Mouse (Mus musculus): Measurements from ENCODE around the gene Furin. TPM values are rescaled to one million over a fixed set of nuclear protein-coding genes. Genes with fewer than 3 reads are reported as not detected.

Furin gene
- polyA plus RNA-seq, 1 experiment from 2014 or later, result 4.4 TPM

- 25% methylated on average over 19 of the region's 19 CpGs for WGBS
- Histone ChIP-seq H3K4me1 (replicated peaks; ENCODE audit: control insufficient read depth, insufficient read depth, low read length) (peaks cover 33% of the 10 kb centered on the region), H3K4me3 (replicated peaks; ENCODE audit: low read length) (peak overlapping the region; percentile 52), H3K4me2 (ENCODE audit: low read length) (peak overlapping the region; percentile 79), H3K9me3 (ENCODE audit: control insufficient read depth, low read length) (no peaks in the 10 kb centered on the region), H3K36me3 (ENCODE audit: control insufficient read depth, insufficient read depth) (no peaks in the 10 kb centered on the region), H3K9ac (replicated peaks; ENCODE audit: low read depth, low read length) (peak overlapping the region; percentile 72), H3K27me3 (replicated peaks; ENCODE audit: control insufficient read depth, insufficient read depth, low read length) (no peaks in the 10 kb centered on the region), H3K27ac (ENCODE audit: low read length) (peak overlapping the region; percentile 73)
- ATAC-seq, result peak; percentile 6; the same call in 1 of the 2 replicates
These were observed 61.8 kb downstream of the Furin start for GRCm38 (mm10) chr7:80343270-80344018.

GRCm38 (mm10) chr7:80342858-80343257 lies 62.4 kb downstream of the Furin start, which contains the start of gene Hddc3:
Hddc3 (plus strand) TSS chr7:80343104.
- Histone ChIP-seq H3K4me3 (replicated peaks; ENCODE audit: low read length) (peak within 1 kb of the TSS; percentile 52), H3K36me3 (ENCODE audit: control insufficient read depth, insufficient read depth) (no peaks in the 10 kb centered on the region), H3K9ac (replicated peaks; ENCODE audit: low read depth, low read length) (peak within 1 kb of the TSS; percentile 72), H3K27me3 (replicated peaks; ENCODE audit: control insufficient read depth, insufficient read depth, low read length) (no peaks in the 10 kb centered on the region), H3K4me2 (ENCODE audit: low read length) (peak within 1 kb of the TSS; percentile 79), H3K9me3 (ENCODE audit: control insufficient read depth, low read length) (no peaks in the 10 kb centered on the region), H3K4me1 (replicated peaks; ENCODE audit: control insufficient read depth, insufficient read depth, low read length) (peaks cover 39% of the 10 kb centered on the region), H3K27ac (ENCODE audit: low read length) (peak within 1 kb of the TSS; percentile 73)
- peak; percentile 41 for ATAC-seq
- under 1% methylated on average over 25 of the region's 25 CpGs for WGBS

DNA sequence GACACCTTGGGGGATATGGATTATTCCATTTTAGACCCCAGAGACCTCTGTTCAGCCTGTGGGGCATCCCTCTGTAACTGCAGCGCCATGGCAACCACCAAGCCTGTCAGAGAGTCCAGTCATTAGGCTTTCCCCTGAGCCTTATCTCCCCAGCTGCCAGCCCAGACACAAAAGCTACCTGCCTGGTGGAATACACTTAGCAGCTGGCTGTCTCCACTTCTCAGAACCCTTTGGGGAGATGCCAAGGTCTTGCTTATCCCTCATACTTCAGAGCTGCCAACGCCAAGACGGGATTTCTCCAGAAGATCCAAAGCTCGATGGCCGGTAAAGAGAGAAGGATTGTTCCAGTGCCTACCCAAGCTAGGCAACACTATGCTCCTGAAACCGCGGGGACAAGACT lies 63.4 kb downstream of the Furin start:
- Histone ChIP-seq H3K4me1 (replicated peaks; ENCODE audit: control insufficient read depth, insufficient read depth, low read length) (peaks cover 44% of the 10 kb centered on the region), H3K9me3 (ENCODE audit: control insufficient read depth, low read length) (no peaks in the 10 kb centered on the region)

DNA sequence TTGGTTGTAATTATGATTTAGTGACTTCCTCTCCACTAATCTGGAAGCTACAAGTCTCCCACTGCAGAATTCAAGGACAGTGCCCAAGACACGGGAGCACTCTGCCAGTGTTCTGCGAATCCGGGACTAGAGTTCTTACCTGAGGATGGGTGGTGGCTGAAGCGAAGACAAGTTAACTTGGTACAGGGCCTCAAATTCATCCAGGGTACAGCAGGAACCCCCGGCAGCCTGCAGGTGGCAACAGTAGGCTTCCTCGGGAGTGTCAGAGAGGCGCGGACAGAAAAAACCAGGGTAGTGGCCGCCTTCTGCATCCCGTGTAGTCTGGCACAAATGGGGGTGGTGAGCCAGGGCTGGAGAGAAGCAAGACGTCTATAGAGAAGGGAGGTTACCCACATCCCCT lies 64.4 kb downstream of the Furin start, which contains the start of gene Unc45a:
TSS of gene Unc45a (minus strand) at position 213 of the 400 bp plus-strand sequence.
- 3% methylated on average over 11 of the region's 11 CpGs for WGBS
- H3K27me3 ChIP-seq (replicated peaks; ENCODE audit: control insufficient read depth, insufficient read depth, low read length), result no peaks in the 10 kb centered on the region
- peak within 1 kb of the TSS; percentile 90 for H3K27ac ChIP-seq (ENCODE audit: low read length)
- peak within 1 kb of the TSS; percentile 74 for H3K9ac ChIP-seq (replicated peaks; ENCODE audit: low read depth, low read length)
- H3K4me1 ChIP-seq (replicated peaks; ENCODE audit: control insufficient read depth, insufficient read depth, low read length), result peaks cover 44% of the 10 kb centered on the region
- ATAC-seq, result peak; percentile 32
- peak within 1 kb of the TSS; percentile 75 for H3K4me3 ChIP-seq (replicated peaks; ENCODE audit: low read length)
- peak within 1 kb of the TSS; percentile 78 for H3K4me2 ChIP-seq (ENCODE audit: low read length)
- H3K36me3 ChIP-seq (ENCODE audit: control insufficient read depth, insufficient read depth), result peaks cover 13% of the 10 kb centered on the region
- H3K9me3 ChIP-seq (ENCODE audit: control insufficient read depth, low read length), result no peaks in the 10 kb centered on the region

More for the DNA sequence above, 63.4 kb downstream of the Furin start:
- Histone ChIP-seq H3K36me3 (ENCODE audit: control insufficient read depth, insufficient read depth) (peaks cover 4% of the 10 kb centered on the region; the same call in 1 of the 2 replicates), H3K9ac (replicated peaks; ENCODE audit: low read depth, low read length) (no peak overlapping the region), H3K27me3 (replicated peaks; ENCODE audit: control insufficient read depth, insufficient read depth, low read length) (no peaks in the 10 kb centered on the region), H3K27ac (ENCODE audit: low read length) (no peak overlapping the region), H3K4me2 (ENCODE audit: low read length) (no peak overlapping the region), H3K4me3 (replicated peaks; ENCODE audit: low read length) (no peak overlapping the region)
- 75% methylated on average over 7 of the region's 7 CpGs for WGBS
- no peak for ATAC-seq

DNA sequence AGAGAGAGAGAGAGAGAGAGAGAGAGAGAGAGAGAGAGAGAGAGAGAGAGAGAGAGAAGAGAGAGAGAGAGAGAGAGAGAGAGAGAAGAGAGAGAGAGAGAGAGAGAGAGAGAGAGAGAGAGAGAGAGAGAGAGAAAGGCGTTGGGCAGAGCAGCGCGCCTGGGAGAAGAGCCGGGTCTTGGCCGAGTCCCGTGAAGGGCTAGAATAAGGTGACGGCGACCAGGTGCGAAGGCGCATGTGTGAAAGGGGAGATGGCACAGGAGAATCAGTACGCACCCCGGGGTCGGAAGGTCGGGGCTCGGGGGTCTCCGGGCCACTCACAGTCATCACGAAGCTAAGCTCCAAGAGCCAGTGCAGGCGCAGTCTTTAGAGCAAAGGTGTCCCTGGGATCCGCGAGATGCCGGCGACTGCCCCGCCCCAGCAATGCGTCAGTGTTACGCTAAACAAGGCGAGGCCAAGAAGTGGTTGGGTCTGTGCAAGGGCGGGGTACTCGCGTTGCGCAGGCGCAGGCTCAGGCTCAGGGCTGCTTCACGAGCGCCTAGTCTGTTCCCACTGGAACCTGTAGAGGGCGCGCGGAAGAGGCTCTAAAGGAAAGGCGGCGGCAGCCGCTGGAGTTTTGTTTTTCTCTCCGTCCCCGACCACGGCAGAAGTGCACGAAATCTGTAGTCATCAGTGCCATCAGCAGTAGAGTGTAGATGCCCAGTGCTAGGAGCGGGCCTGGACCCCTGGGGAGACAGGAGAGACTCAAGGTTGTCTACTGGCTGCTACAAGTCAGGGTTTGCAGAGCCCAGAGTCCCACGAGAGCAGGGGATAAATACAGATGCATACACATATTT lies 65.2 kb downstream of the Furin start:
- Histone ChIP-seq H3K27ac (ENCODE audit: low read length) (peak overlapping the region; percentile 90), H3K27me3 (replicated peaks; ENCODE audit: control insufficient read depth, insufficient read depth, low read length) (no peaks in the 10 kb centered on the region), H3K4me1 (replicated peaks; ENCODE audit: control insufficient read depth, insufficient read depth, low read length) (peaks cover 44% of the 10 kb centered on the region), H3K36me3 (ENCODE audit: control insufficient read depth, insufficient read depth) (peaks cover 18% of the 10 kb centered on the region), H3K9me3 (ENCODE audit: control insufficient read depth, low read length) (no peaks in the 10 kb centered on the region), H3K4me2 (ENCODE audit: low read length) (peak overlapping the region; percentile 95), H3K9ac (replicated peaks; ENCODE audit: low read depth, low read length) (peak overlapping the region; percentile 74), H3K4me3 (replicated peaks; ENCODE audit: low read length) (peak overlapping the region; percentile 75)
- WGBS, result 0% methylated on average over 45 of the region's 45 CpGs
- ATAC-seq, result peak; percentile 98

GRCm38 (mm10) chr7:80339371-80339770 lies 65.9 kb downstream of the Furin start:
- peak overlapping the region; percentile 95 for H3K4me2 ChIP-seq (ENCODE audit: low read length)
- no peak for ATAC-seq
- H3K9ac ChIP-seq (replicated peaks; ENCODE audit: low read depth, low read length), result peak overlapping the region; percentile 81
- no peaks in the 10 kb centered on the region for H3K27me3 ChIP-seq (replicated peaks; ENCODE audit: control insufficient read depth, insufficient read depth, low read length)
- H3K9me3 ChIP-seq (ENCODE audit: control insufficient read depth, low read length), result no peaks in the 10 kb centered on the region
- H3K4me3 ChIP-seq (replicated peaks; ENCODE audit: low read length), result peak overlapping the region; percentile 75
- H3K36me3 ChIP-seq (ENCODE audit: control insufficient read depth, insufficient read depth), result peaks cover 24% of the 10 kb centered on the region
- H3K4me1 ChIP-seq (replicated peaks; ENCODE audit: control insufficient read depth, insufficient read depth, low read length), result peaks cover 44% of the 10 kb centered on the region
- H3K27ac ChIP-seq (ENCODE audit: low read length), result peak overlapping the region; percentile 67
- 4% methylated on average over 17 of the region's 17 CpGs for WGBS

Other genes starting within 250 kb of the Furin start
- 20.6 and 26.6 TPM in 2 replicates for gene Sema4b, start 218.6 kb downstream of the Furin start, polyA plus RNA-seq (2015; fragmentation: Nextera tagmentation; extraction: Ambion mirVana)
- 26.5 and 26.7 TPM in 2 replicates for gene Cib1, start 172.6 kb downstream of the Furin start, polyA plus RNA-seq (2015; fragmentation: Nextera tagmentation; extraction: Ambion mirVana)
- gene Gdpgp1, start 172.6 kb downstream of the Furin start, polyA plus RNA-seq (2015; fragmentation: Nextera tagmentation; extraction: Ambion mirVana), result 3.4 and 3.9 TPM in 2 replicates
- gene Ttll13, start 159.1 kb downstream of the Furin start, polyA plus RNA-seq (2015; fragmentation: Nextera tagmentation; extraction: Ambion mirVana), result 1.0 and 1.2 TPM in 2 replicates
- gene Ngrn, start 144.2 kb downstream of the Furin start, polyA plus RNA-seq (2015; fragmentation: Nextera tagmentation; extraction: Ambion mirVana), result 66.9 and 67.9 TPM in 2 replicates
- gene Vps33b, start 135.8 kb downstream of the Furin start, polyA plus RNA-seq (2015; fragmentation: Nextera tagmentation; extraction: Ambion mirVana), result 17.9 and 27.0 TPM in 2 replicates
- 72.9 and 90.4 TPM in 2 replicates for gene Prc1, start 111.0 kb downstream of the Furin start, polyA plus RNA-seq (2015; fragmentation: Nextera tagmentation; extraction: Ambion mirVana)
- gene Rccd1, start 81.0 kb downstream of the Furin start, polyA plus RNA-seq (2015; fragmentation: Nextera tagmentation; extraction: Ambion mirVana), result 8.7 and 17.2 TPM in 2 replicates
- 47.7 and 56.3 TPM in 2 replicates for gene Unc45a, start 64.4 kb downstream of the Furin start, polyA plus RNA-seq (2015; fragmentation: Nextera tagmentation; extraction: Ambion mirVana)
- 22.5 and 23.8 TPM in 2 replicates for gene Hddc3, start 62.3 kb downstream of the Furin start, polyA plus RNA-seq (2015; fragmentation: Nextera tagmentation; extraction: Ambion mirVana)
- 19.9 and 24.0 TPM in 2 replicates for gene Man2a2, start 34.1 kb downstream of the Furin start, polyA plus RNA-seq (2015; fragmentation: Nextera tagmentation; extraction: Ambion mirVana)
- 2.8 and 4.7 TPM in 2 replicates for gene Fes, start 17.5 kb downstream of the Furin start, polyA plus RNA-seq (2015; fragmentation: Nextera tagmentation; extraction: Ambion mirVana)
- gene Blm, start 129.7 kb upstream of the Furin start, polyA plus RNA-seq (2015; fragmentation: Nextera tagmentation; extraction: Ambion mirVana), result 13.5 and 14.8 TPM in 2 replicates